Mouse (Mus musculus) CH12.LX (cell line): ENCODE results near the gene Mpzl2. TPM values are rescaled to one million over a fixed set of nuclear protein-coding genes. Genes with fewer than 3 reads are reported as not detected.

Experiments
- DNase-seq: peaks from one replicate; pipeline ENCODE4 v3.0.0-alpha.2; 2013; ENCODE audit errors: extremely low read depth
- H3K27ac ChIP-seq: 2 replicates; pipeline ENCODE4 v1.5.1; 2012; ENCODE audit warnings: low read depth, mild to moderate bottlenecking, control low read depth, moderate library complexity; ENCODE audit not compliant: insufficient read depth
- H3K27me3 ChIP-seq: replicated peaks from 2 replicates; pipeline ENCODE3; 2012; ENCODE audit warnings: inconsistent platforms
- H3K36me3 ChIP-seq, 2 experiments: replicated peaks in 1 of 2; 2 replicates each; pipeline versions ENCODE3 to v1.6.1; 2012; ENCODE audit warnings: inconsistent platforms in 1 of 2, low read length in 1 of 2, mild to moderate bottlenecking in 1 of 2, mixed read lengths in 1 of 2, moderate library complexity in 1 of 2; ENCODE audit not compliant: control insufficient read depth in 1 of 2, insufficient read depth in 1 of 2
- H3K4me1 ChIP-seq, 2 experiments: 2 replicates each; pipeline ENCODE4 v1.6.1; 2012; ENCODE audit warnings: inconsistent platforms in 1 of 2, moderate library complexity in 1 of 2; ENCODE audit not compliant: insufficient read depth in 2 of 2, control insufficient read depth in 1 of 2
- H3K4me2 ChIP-seq: 2 replicates; pipeline ENCODE4 v1.6.1; 2012; ENCODE audit warnings: low read depth, mild to moderate bottlenecking, control low read depth; ENCODE audit not compliant: poor library complexity, insufficient read depth, severe bottlenecking
- H3K4me3 ChIP-seq, 3 experiments: fragments of 150-350 bp in 1 of 3; sonication (generic) in 1 of 3; replicated peaks in 1 of 3; 2 replicates each; pipeline versions ENCODE3 to v1.5.1; 2011 to 2012; ENCODE audit warnings: low read depth in 2 of 3, low read length in 2 of 3, mild to moderate bottlenecking in 2 of 3, moderate library complexity in 2 of 3, control low read depth in 1 of 3, improper control_type of control experiment in 1 of 3, inconsistent platforms in 1 of 3, mixed read lengths in 1 of 3; ENCODE audit not compliant: poor library complexity in 1 of 3
- H3K79me2 ChIP-seq: replicated peaks from 2 replicates; pipeline ENCODE4 v1.6.1; 2012; ENCODE audit warnings: mild to moderate bottlenecking, moderate library complexity; ENCODE audit not compliant: control insufficient read depth, poor library complexity, insufficient read depth, severe bottlenecking; ENCODE audit errors: extremely low read depth
- H3K9ac ChIP-seq: 2 replicates; pipeline ENCODE4 v1.6.1; 2012; ENCODE audit warnings: low read depth, mild to moderate bottlenecking, control low read depth, moderate library complexity; ENCODE audit not compliant: insufficient read depth
- H3K9me3 ChIP-seq: replicated peaks from 2 replicates; pipeline ENCODE3; 2012; ENCODE audit warnings: low read length, inconsistent platforms, mixed read lengths
- BHLHE40 ChIP-seq: IDR thresholded peaks from 2 replicates; pipeline ENCODE4 v1.6.1; 2011; ENCODE audit warnings: mild to moderate bottlenecking, low read depth, low read length, improper control_type of control experiment
- CHD1 ChIP-seq: IDR thresholded peaks from 2 replicates; pipeline ENCODE4 v1.6.1; 2012; ENCODE audit warnings: low read depth, low read length, improper control_type of control experiment, inconsistent platforms
- CTCF ChIP-seq, 2 experiments: IDR thresholded peaks in 1 of 2; conservative IDR thresholded peaks in 1 of 2; 2 replicates each; pipeline ENCODE4 v1.5.1; 2011 to 2012; ENCODE audit warnings: low read depth in 2 of 2, low read length in 2 of 2, improper control_type of control experiment in 1 of 2, inconsistent platforms in 1 of 2, mild to moderate bottlenecking in 1 of 2, moderate library complexity in 1 of 2
- E2F4 ChIP-seq: IDR thresholded peaks from 2 replicates; pipeline ENCODE4 v1.6.1; 2011; ENCODE audit warnings: low read depth, low read length, improper control_type of control experiment; ENCODE audit not compliant: insufficient replicate concordance
- GABPA ChIP-seq: IDR thresholded peaks from 2 replicates; pipeline ENCODE4 v1.6.1; 2012; ENCODE audit warnings: low read depth, low read length, improper control_type of control experiment, inconsistent platforms; ENCODE audit not compliant: insufficient replicate concordance
- HCFC1 ChIP-seq: IDR thresholded peaks from 2 replicates; pipeline ENCODE4 v1.6.1; 2012; ENCODE audit warnings: low read depth, mild to moderate bottlenecking, inconsistent platforms, low read length, improper control_type of control experiment
- JUN ChIP-seq: IDR thresholded peaks from 2 replicates; pipeline ENCODE4 v1.6.1; 2011; ENCODE audit warnings: low read depth, mild to moderate bottlenecking, low read length, improper control_type of control experiment, moderate library complexity; ENCODE audit not compliant: insufficient read depth
- KAT2A ChIP-seq: IDR thresholded peaks from 2 replicates; pipeline ENCODE4 v1.6.1; 2012; ENCODE audit warnings: low read length, improper control_type of control experiment, inconsistent platforms; ENCODE audit not compliant: insufficient replicate concordance
- MAFK ChIP-seq: IDR thresholded peaks from 2 replicates; pipeline ENCODE4 v1.6.1; 2011; ENCODE audit warnings: low read length, improper control_type of control experiment; ENCODE audit not compliant: insufficient replicate concordance
- MAX ChIP-seq: IDR thresholded peaks from 2 replicates; pipeline ENCODE4 v1.6.1; 2011; ENCODE audit warnings: low read length, improper control_type of control experiment
- MAZ ChIP-seq: IDR thresholded peaks from 2 replicates; pipeline ENCODE4 v1.6.1; 2012; ENCODE audit warnings: low read depth, mild to moderate bottlenecking, inconsistent platforms, low read length, improper control_type of control experiment, moderate library complexity
- MEF2A ChIP-seq: IDR thresholded peaks from 2 replicates; pipeline ENCODE4 v1.6.1; 2014; ENCODE audit warnings: low read depth, mild to moderate bottlenecking, inconsistent platforms, low read length, improper control_type of control experiment, borderline replicate concordance
- MXI1 ChIP-seq: IDR thresholded peaks from 2 replicates; pipeline ENCODE4 v1.6.1; 2011; ENCODE audit warnings: mild to moderate bottlenecking, low read depth, low read length, improper control_type of control experiment
- NRF1 ChIP-seq: IDR thresholded peaks from 2 replicates; pipeline ENCODE4 v1.6.1; 2014; ENCODE audit warnings: low read depth, mild to moderate bottlenecking, inconsistent platforms, low read length, improper control_type of control experiment, moderate library complexity
- PAX5 ChIP-seq: IDR thresholded peaks from 2 replicates; pipeline ENCODE4 v1.6.1; 2012; ENCODE audit warnings: low read length, inconsistent platforms, mixed read lengths
- POLR2A ChIP-seq: IDR thresholded peaks from 2 replicates; pipeline ENCODE4 v1.6.1; 2011; ENCODE audit warnings: low read depth, mild to moderate bottlenecking, improper control_type of control experiment, low read length
- RAD21 ChIP-seq: IDR thresholded peaks from 2 replicates; pipeline ENCODE4 v1.6.1; 2011; ENCODE audit warnings: low read depth, mild to moderate bottlenecking, low read length, improper control_type of control experiment, moderate library complexity
- RCOR1 ChIP-seq: conservative IDR thresholded peaks from 2 replicates; pipeline ENCODE4 v1.6.1; 2012; ENCODE audit warnings: low read depth, mild to moderate bottlenecking, inconsistent platforms, low read length, improper control_type of control experiment
- SIN3A ChIP-seq: IDR thresholded peaks from 2 replicates; pipeline ENCODE4 v1.6.1; 2012; ENCODE audit warnings: low read length, improper control_type of control experiment, inconsistent platforms
- SMC3 ChIP-seq: IDR thresholded peaks from 2 replicates; pipeline ENCODE4 v1.6.1; 2011; ENCODE audit warnings: low read depth, low read length, improper control_type of control experiment
- TCF12 ChIP-seq: IDR thresholded peaks from 2 replicates; pipeline ENCODE4 v1.6.1; 2014; ENCODE audit warnings: low read depth, mild to moderate bottlenecking, inconsistent platforms, low read length, improper control_type of control experiment
- ZC3H11A ChIP-seq: IDR thresholded peaks from 2 replicates; pipeline ENCODE4 v1.6.1; 2012; ENCODE audit warnings: low read depth, mild to moderate bottlenecking, inconsistent platforms, low read length, improper control_type of control experiment
- dilution Hi-C: fragments of 300-500 bp; cut with MboI; formaldehyde crosslinking; loops from 2 replicates; pipeline ENCODE4 v1.14.3; 2020; ENCODE audit warnings: low sequenced_read_pairs; ENCODE audit not compliant: extremely low pct_unique_long_range_greater_than_20kb, extremely low pct_ligation_motif_present
- in situ Hi-C: fragments of 300-500 bp; cut with MboI; formaldehyde crosslinking; loops from 3 replicates; pipeline ENCODE4 v1.14.3; 2019; ENCODE audit warnings: low sequenced_read_pairs, low pct_ligation_motif_present, low pct_unique_long_range_greater_than_20kb, mixed read lengths
- polyA plus RNA-seq: library from polyadenylated mRNA; unstranded; fragments of >175 nt; gene quantifications from 2 replicates; pipeline ENCODE4 v1.2.1, GENCODE M21; 2012; ENCODE audit warnings: low read depth; ENCODE audit not compliant: insufficient read length
- total RNA-seq, 2 experiments: library from RNA; depleted of rRNA; stranded (reverse); fragments of 300-350 nt in 1 of 2; fragments of >200 nt in 1 of 2; gene quantifications; 2 replicates each; pipeline ENCODE4 v1.2.3; 2012 to 2014

The Mpzl2 gene
- total and polyA plus RNA-seq, 3 experiments = 0.27 to 0.36 (median 0.30) TPM

DNA sequence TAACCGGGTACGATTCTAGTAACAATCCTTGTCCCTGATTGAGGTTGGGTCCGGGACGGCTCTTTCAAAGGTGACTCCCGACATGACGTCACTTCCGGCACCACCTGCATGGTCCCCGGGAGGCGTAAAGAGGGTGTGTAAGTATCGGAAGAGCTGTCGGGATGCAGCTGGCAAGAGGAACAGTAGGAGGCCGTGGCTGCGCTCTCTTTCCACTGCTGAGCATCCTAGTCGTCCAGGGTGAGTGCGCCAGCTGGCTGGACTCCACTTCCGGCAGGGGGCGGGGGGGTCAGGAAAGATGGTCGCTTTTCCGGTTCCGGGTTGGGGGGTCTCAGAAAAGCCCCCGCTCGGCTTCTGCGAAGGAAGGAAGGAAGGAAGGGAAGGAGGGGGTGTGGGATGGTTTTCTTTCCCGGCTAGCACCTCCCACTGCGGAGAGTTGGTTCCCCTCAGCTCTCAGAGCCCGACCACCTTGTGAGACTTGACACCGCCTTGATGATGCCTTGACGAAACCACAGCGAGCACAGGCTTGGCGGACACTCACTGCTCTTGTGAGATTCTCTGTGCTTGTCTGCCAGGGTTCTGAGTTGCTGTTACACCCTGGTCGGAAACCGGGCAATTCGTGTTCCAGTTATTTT lies 15.6 kb downstream of the Mpzl2 start, which contains the start of gene Mpzl3 (continued):
- 0 out of 2 replicates have a peak, but pooled peaks have one; percentile 25 for TF ChIP-seq BHLHE40
- peak; percentile 91; the same call in 1 of the 2 replicates for TF ChIP-seq MAZ
- TF ChIP-seq PAX5 = no peak
- no peak; the same call in 1 of the 2 replicates for TF ChIP-seq GABPA
- TF ChIP-seq MEF2A = no peak; the same call in 1 of the 2 replicates
- TF ChIP-seq NRF1 = 0 out of 2 replicates have a peak, but pooled peaks have one; percentile 22
- peak; percentile 60; the same call in 1 of the 2 replicates for TF ChIP-seq JUN
- no peak for TF ChIP-seq CTCF (conservative IDR thresholded peaks at IDR 0.05 in 1 of 2, IDR thresholded peaks at IDR 0.05 in 1 of 2; ENCODE audit: low read depth in 2 of 2, low read length in 2 of 2)
- no peak for TF ChIP-seq E2F4
- TF ChIP-seq MAX = peak; percentile 53
- TF ChIP-seq RCOR1 = peak; percentile 68; the same call in 1 of the 2 replicates
- TF ChIP-seq MXI1 = peak; percentile 69; the same call in 1 of the 2 replicates
- peak; percentile 75 for TF ChIP-seq TCF12
- TF ChIP-seq SIN3A = peak; percentile 86
- no peak for TF ChIP-seq CHD1
- peak; percentile 89 for TF ChIP-seq HCFC1
- peak; percentile 82; the same call in 1 of the 2 replicates for TF ChIP-seq KAT2A
- no peak; the same call in 1 of the 2 replicates for TF ChIP-seq RAD21
- peak; percentile 56 for TF ChIP-seq POLR2A

DNA sequence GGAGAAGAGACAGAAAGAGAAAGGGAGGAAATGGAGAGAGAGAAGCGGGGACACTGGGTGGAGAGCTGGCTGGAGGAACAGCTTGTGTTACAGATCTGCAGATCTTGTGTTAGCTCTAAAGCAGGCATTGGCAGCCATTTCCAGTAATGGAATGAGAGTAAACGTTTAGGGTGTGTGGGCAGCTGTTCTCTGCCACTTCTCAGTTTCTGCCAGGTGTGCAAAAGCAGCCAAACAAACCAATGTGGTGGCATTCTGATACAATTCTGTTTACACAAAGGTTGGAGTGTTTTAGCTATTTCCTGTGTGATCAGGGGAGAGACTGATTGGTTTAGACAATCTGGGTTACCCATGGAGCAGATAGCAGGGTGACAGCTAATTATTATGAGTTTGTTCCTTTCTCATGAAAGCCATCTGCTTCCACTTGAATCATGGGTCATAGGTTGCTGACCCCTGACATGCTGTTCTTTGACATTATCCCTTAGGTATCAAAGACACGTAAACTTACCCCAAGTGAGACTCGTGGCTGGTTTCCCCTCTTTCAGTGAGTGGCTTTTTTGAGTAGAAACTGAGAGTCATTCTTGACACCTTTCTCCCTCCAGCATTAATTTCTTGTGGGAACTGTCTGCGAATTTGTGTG lies 18.8 kb downstream of the Mpzl2 start:
- Histone ChIP-seq H3K27me3 (no peaks in the 10 kb centered on the region), H3K9me3 (no peaks in the 10 kb centered on the region), H3K4me2 (0 out of 2 replicates have a peak overlapping the region, but pooled peaks have one; percentile 12), H3K4me3 (no peak overlapping the region), H3K36me3 (peaks cover 0 to 7% of the 10 kb centered on the region in 2 experiments), H3K27ac (no peak overlapping the region), H3K79me2 (0 out of 2 replicates have a peak, but pooled peaks cover 3% of the 10 kb centered on the region), H3K4me1 (peaks cover 7 to 18% of the 10 kb centered on the region in 2 experiments), H3K9ac (no peak overlapping the region)
- TF ChIP-seq ZC3H11A (no peak), HCFC1 (no peak), MAFK (no peak), SMC3 (no peak), CTCF (conservative IDR thresholded peaks at IDR 0.05 in 1 of 2, IDR thresholded peaks at IDR 0.05 in 1 of 2; ENCODE audit: low read depth in 2 of 2, low read length in 2 of 2) (no peak), RCOR1 (no peak)
- dilution Hi-C loops (no loop called here), in situ Hi-C loops (no loop called here)
- no peak for DNase-seq
